Mouse (Mus musculus) adrenal gland, postnatal 0 days (tissue): Measurements from ENCODE around the gene Gprasp2. TPM values are rescaled to one million over a fixed set of nuclear protein-coding genes. Genes with fewer than 3 reads are reported as not detected.

Source experiments
- polyA plus RNA-seq: library from polyadenylated mRNA; unstranded; fragments of >200 nt; fragmentation: Nextera tagmentation; extraction: Ambion mirVana; gene quantifications from 2 replicates; pipeline ENCODE4 v1.2.1, GENCODE M21; 2015

The Gprasp2 gene
- 26.4 and 29.7 TPM in 2 replicates for polyA plus RNA-seq

DNA sequence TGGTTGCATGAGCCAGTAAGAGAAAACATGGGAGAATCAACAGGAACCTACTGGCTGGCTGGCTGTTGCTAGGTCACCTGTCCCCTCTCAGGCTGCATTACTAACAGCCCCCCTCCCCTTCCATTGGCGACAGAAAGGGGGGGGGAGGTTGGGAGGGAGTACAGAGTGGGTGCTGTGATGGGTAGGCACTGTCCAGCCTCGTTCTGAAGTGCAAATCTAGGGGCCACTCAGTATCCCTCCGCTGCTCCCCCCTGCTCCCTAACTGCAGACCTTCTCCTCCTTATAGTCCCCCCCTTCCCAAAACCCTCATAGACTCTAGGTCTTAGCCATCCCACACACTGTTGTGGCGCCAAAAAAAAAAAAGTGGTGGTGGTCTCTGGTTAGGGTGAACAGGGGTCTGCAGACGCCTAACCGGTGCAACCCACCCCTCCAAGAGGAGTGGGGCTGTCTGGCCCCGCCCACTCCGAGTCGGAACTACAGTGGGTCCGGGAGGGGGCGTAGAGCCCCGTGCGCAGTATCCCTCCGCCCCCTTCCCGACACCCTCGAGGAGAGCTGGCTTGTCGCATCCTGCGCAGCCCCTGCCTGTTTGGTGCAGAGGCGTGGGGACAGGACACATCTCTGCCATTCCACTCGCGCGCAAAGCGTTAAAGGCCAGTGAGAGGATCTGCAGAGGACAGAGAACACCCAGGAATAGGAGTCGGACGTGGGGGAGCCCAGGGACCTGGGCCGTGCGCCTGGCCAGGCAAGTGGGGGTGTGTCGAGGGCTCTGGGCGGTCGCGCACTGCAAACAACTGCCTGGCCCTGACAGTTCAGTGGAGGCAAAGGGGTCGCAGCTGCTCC is at the start of gene Gprasp2:
Gene Gprasp2 (plus strand): TSS at position 514 of the 840 bp plus-strand sequence.

DNA sequence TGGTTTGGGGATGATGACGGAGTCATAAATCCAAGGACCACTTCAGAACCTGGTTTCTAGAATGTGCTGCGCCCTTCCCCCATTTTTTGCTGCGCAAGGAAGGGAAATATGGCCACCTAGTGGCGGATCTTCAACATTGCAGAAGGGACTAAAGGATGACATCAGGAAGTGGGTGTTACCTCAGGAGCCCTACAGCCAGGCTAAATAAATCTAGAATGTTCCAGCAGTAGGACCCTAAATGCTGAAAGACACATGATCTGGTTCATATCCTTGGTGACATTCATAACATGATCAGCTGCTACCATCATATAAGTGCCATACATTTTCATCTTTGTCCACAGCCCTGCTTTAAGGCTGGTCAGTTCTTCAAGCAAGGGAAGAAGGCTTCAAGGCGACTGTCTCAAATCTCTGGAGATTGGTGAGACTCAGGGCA is 41.6 kb upstream of the Gprasp2 start, which contains the start of gene Bhlhb9:
Gene Bhlhb9 (plus strand): TSS at position 383 of the 433 bp plus-strand sequence.

Other genes starting within 250 kb of the Gprasp2 start
- gene Nxf7, start 240.3 kb upstream of the Gprasp2 start, polyA plus RNA-seq, result not detected in 2 replicates
- gene Prame, start 211.3 kb upstream of the Gprasp2 start, polyA plus RNA-seq, result not detected in 2 replicates
- gene Tcp11x2, start 145.2 kb upstream of the Gprasp2 start, polyA plus RNA-seq, result not detected in 2 replicates
- not detected in 2 replicates for gene Tmsb15a, start 113.8 kb upstream of the Gprasp2 start, polyA plus RNA-seq
- gene Armcx5, start 96.3 kb upstream of the Gprasp2 start, polyA plus RNA-seq, result 9.3 and 12.9 TPM in 2 replicates
- 36.0 and 40.9 TPM in 2 replicates for gene Gprasp1, start 96.3 kb upstream of the Gprasp2 start, polyA plus RNA-seq
- 35.1 and 35.5 TPM in 2 replicates for gene Bhlhb9, start 41.4 kb upstream of the Gprasp2 start, polyA plus RNA-seq
- gene Arxes2, start 154.8 kb downstream of the Gprasp2 start, polyA plus RNA-seq, result 56.5 and 60.6 TPM in 2 replicates
- 15.7 and 25.3 TPM in 2 replicates for gene Arxes1, start 194.3 kb downstream of the Gprasp2 start, polyA plus RNA-seq
- gene Bex2, start 229.2 kb downstream of the Gprasp2 start, polyA plus RNA-seq, result 154 and 234 TPM in 2 replicates
- gene Nxf3, start 246.2 kb downstream of the Gprasp2 start, polyA plus RNA-seq, result 0.04 and 0.05 TPM in 2 replicates